Mouse (Mus musculus): ENCODE measurements around the gene Nfkbie.

- TF ChIP-seq CTCF (IDR thresholded peaks at IDR 0.05; ENCODE audit: borderline replicate concordance, insufficient read depth, low read depth, low read length) (no peak), POLR2A (IDR thresholded peaks at IDR 0.05; ENCODE audit: borderline replicate concordance, insufficient read depth, low read length) (no peak)
These were observed 1.1 kb upstream of the Nfkbie start for GRCm38 (mm10) chr17:45554420-45554819.
